Mouse (Mus musculus) embryonic facial prominence, embryonic 11.5 days (tissue): Measurements from ENCODE around the gene Nxpe3. TPM values are rescaled to one million over a fixed set of nuclear protein-coding genes. Genes with fewer than 3 reads are reported as not detected.
A peak's percentile ranks its signal among the peaks of the same experiment; 100 is the strongest.
"Not testable (repeated sequence)": the region's sequence is repeated elsewhere in the genome, so short reads cannot be mapped to it uniquely, and the experiment has no call there.

Experiments used
- ATAC-seq: fragments of 200-750 bp; cut with Nextera tagmentation; replicated peaks from 2 replicates; pipeline ENCODE4 v1.8.0; 2017; ENCODE audit warnings: low read depth; ENCODE audit not compliant: insufficient number of reproducible peaks, low FRiP score, low TSS enrichment
- DNase-seq: peaks from one replicate; pipeline ENCODE4 v3.0.0-alpha.2; 2015; ENCODE audit warnings: low spot score
- H3K27ac ChIP-seq: fragments of 300-500 bp; sonication (generic); replicated peaks from 2 replicates; pipeline ENCODE4 v1.5.1; 2014; ENCODE audit warnings: mild to moderate bottlenecking, low read depth, low read length, control low read depth
- H3K27me3 ChIP-seq: fragments of 300-500 bp; sonication (generic); 2 replicates; pipeline ENCODE4 v1.6.1; 2014; ENCODE audit warnings: mild to moderate bottlenecking, low read length, moderate library complexity, mixed read lengths; ENCODE audit not compliant: control insufficient read depth, insufficient read depth
- H3K36me3 ChIP-seq: fragments of 300-500 bp; sonication (generic); replicated peaks from 2 replicates; pipeline ENCODE4 v1.6.1; 2014; ENCODE audit warnings: low read depth, mild to moderate bottlenecking, low read length, moderate library complexity, mixed read lengths; ENCODE audit not compliant: control insufficient read depth, insufficient read depth
- H3K4me1 ChIP-seq: fragments of 300-500 bp; sonication (generic); 2 replicates; pipeline ENCODE4 v1.6.1; 2014; ENCODE audit warnings: low read length, mixed read lengths; ENCODE audit not compliant: control insufficient read depth, insufficient read depth
- H3K4me2 ChIP-seq: fragments of 300-500 bp; sonication (generic); 2 replicates; pipeline ENCODE4 v1.6.1; 2014; ENCODE audit warnings: low read depth, mild to moderate bottlenecking, control low read depth, low read length, moderate library complexity
- H3K4me3 ChIP-seq: fragments of 300-500 bp; sonication (generic); 2 replicates; pipeline ENCODE4 v1.5.1; 2014; ENCODE audit warnings: low read depth, low read length, control low read depth
- H3K9ac ChIP-seq: fragments of 300-500 bp; sonication (generic); replicated peaks from 2 replicates; pipeline ENCODE4 v1.6.1; 2014; ENCODE audit warnings: mild to moderate bottlenecking, control low read depth, low read length
- H3K9me3 ChIP-seq: fragments of 300-500 bp; sonication (generic); replicated peaks from 2 replicates; pipeline ENCODE4 v1.6.1; 2016; ENCODE audit warnings: mild to moderate bottlenecking, low read length, inconsistent platforms, mixed read lengths; ENCODE audit not compliant: control insufficient read depth
- WGBS: fragments of 180-500 bp; shearing (Covaris S2); extraction: QIAGEN DNeasy Blood & Tissue Kit; methylation state at CpG from one replicate; pipeline ENCODE4 v1.1.7; 2014; 5-methylcytosine and 5-hydroxymethylcytosine counted together
- polyA plus RNA-seq: library from polyadenylated mRNA; unstranded; fragments of >200 nt; fragmentation: Nextera tagmentation; extraction: Ambion mirVana; gene quantifications from 2 replicates; pipeline ENCODE4 v1.2.1, GENCODE M21; 2014

Nxpe3 gene
- polyA plus RNA-seq, 1 experiment from 2014 or later: 1.3 TPM

DNA sequence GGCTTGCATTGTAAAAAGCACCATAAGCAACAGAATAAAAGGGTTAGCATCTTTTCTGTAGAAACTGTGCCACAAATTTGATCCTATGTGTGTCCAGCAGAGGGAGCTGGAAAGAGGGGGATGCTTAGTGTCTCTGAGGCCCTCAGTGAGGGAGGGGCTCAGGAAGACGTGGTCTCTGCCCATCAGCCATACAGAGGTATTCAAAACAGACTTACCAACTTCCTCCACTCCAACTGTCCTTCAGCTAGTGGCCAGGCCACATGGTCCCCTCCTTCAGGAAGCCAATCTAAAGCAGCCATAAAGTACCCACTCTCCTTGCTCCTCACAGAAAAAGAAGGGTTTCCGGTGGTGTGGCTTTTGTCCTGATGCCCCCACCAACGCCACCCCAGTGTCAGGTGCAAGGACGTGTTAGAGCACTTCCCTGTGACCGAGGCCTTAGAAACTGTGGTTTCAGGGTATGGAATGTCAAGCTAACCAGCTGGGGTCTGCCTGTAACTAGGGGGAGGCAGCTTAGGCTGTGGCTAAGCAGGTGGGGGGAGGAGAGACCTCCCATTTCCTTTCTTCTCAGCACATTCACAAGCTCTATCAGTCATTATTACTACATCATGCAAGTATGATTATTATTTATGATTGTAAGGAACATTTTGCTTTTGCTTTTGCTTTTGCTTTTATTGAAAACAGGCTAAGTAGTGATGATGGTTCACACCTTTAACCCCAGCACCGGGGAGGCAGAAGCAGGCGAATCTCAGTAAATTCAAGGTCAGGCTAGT, 7.1 kb downstream of the Nxpe3 start:
- peak; percentile 17 for DNase-seq
- H3K4me3 ChIP-seq: no peak overlapping the region
- 66% methylated on average over 7 of the region's 7 CpGs for WGBS
- H3K9me3 ChIP-seq: no peaks in the 10 kb centered on the region
- no peaks in the 10 kb centered on the region for H3K36me3 ChIP-seq
- no peak overlapping the region for H3K27ac ChIP-seq
- no peak overlapping the region for H3K4me2 ChIP-seq
- H3K27me3 ChIP-seq: no peaks in the 10 kb centered on the region
- H3K9ac ChIP-seq: no peak overlapping the region
- H3K4me1 ChIP-seq: no peaks in the 10 kb centered on the region
- ATAC-seq: 0 out of 2 replicates have a peak, but pooled peaks have one; percentile 56

DNA sequence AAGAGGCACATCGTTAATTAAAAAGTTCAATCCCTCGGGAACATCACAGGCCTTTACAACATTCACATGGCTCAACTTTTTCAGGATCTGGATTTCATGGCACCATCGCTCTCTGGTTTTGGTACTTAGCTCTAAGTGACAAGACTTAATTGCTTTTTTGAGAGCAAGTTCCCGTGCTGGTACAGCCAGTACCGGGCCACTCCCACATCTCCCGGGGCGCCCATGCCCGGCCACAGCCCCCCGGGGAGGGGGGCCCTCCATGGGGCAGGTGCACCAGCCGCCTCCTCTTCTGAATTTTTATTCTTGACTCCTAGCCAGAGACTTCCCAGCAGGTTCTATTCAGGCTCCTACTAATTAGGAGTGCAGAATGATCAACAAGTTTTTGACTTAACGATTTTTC, 10.8 kb downstream of the Nxpe3 start:
- Histone ChIP-seq H3K27ac (no peak overlapping the region), H3K36me3 (no peaks in the 10 kb centered on the region), H3K9me3 (no peaks in the 10 kb centered on the region), H3K4me3 (no peak overlapping the region), H3K4me2 (no peak overlapping the region), H3K4me1 (no peaks in the 10 kb centered on the region), H3K27me3 (no peaks in the 10 kb centered on the region), H3K9ac (no peak overlapping the region)
- DNase-seq: no peak
- whole genome bisulfite sequencing: 85% methylated on average over 11 of the region's 11 CpGs
- ATAC-seq: no peak

DNA sequence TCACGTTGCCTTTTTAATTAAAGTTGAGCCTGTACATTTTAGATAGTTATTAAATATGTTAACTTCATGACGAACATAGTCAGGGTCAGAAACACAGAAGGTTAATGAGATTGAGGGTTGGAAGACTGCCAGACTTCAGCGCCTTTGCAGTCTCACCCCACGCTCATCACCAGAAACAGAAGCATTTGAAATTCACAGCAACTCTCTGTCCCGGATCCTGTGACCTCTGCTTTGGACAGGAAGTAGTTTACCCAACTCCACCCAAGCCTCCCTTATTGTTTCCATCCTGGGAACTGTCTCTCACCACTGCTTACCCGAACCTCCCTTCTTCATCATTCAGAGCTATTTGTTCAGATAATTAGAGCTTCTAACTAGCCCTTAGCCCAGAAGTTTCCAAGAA, 19.1 kb downstream of the Nxpe3 start:
- Histone ChIP-seq H3K4me2 (no peak overlapping the region), H3K36me3 (no peaks in the 10 kb centered on the region), H3K4me3 (no peak overlapping the region), H3K9me3 (no peaks in the 10 kb centered on the region), H3K27me3 (no peaks in the 10 kb centered on the region), H3K9ac (no peak overlapping the region), H3K4me1 (no peaks in the 10 kb centered on the region), H3K27ac (no peak overlapping the region)
- WGBS: 66% methylated on average over 6 of the region's 6 CpGs
- no peak for ATAC-seq
- DNase-seq: no peak

DNA sequence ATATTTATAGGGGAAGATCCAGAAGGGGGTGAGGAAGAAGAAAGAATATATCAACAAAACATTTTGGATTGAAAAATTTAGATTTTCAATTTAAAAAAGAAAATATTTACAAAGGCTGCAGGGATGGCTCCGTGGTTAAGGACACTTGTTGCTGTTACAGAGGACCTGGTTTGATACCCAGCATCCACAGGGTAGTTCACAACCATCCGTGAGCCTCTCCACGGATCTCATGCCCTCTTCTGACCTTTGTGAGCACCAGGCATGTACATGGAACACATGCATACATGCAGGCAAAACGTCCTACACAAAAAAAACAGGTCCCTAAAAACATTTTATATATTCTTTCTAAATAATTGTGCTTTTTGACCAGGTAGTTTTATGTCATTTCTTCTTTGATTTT, 31.3 kb downstream of the Nxpe3 start:
- ATAC-seq: no peak
- WGBS: 61% methylated on average over 4 of the region's 4 CpGs
- no peaks in the 10 kb centered on the region for H3K4me1 ChIP-seq

DNA sequence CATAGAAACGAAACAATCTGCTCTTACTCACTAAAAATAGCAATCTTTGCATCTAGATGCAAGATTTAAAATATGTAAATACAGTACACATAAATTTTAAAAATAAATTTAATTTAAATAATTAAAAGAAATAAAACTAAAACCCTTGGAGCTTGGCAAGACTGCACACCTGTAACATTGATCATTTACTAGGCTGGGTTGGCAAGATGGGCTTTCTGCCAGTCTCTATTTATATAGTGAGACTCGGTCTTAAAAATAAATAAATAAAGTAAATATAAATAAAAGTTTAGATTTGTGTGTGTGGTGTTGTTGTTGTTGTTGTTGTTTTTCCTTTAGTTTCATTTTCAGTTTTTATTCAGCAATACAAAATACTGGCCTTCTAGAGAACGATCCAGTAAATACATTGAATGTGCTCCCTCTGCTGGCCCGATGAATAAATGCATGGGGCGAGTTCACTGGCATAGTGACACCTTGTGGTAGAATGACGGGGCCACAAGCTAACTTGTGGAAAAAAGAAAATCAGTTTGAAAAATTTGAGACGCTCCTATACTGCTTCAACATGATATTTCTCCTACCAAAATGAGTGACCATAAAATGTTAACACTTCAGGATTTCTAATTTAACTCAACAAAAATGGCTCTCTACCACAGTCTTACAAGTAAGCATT, 31.8 kb downstream of the Nxpe3 start:
- Histone ChIP-seq H3K4me1 (no peaks in the 10 kb centered on the region), H3K4me3 (no peak overlapping the region), H3K27me3 (no peaks in the 10 kb centered on the region), H3K4me2 (no peak overlapping the region), H3K36me3 (no peaks in the 10 kb centered on the region), H3K27ac (no peak overlapping the region), H3K9me3 (no peaks in the 10 kb centered on the region), H3K9ac (no peak overlapping the region)
- WGBS: 27% methylated on average over 7 of the region's 7 CpGs
- ATAC-seq: no peak; the same call in 1 of the 2 replicates
- peak; percentile 85 for DNase-seq

More for the DNA sequence above, 31.3 kb downstream of the Nxpe3 start:
- Histone ChIP-seq H3K4me3 (no peak overlapping the region), H3K9ac (no peak overlapping the region), H3K27me3 (no peaks in the 10 kb centered on the region), H3K4me2 (no peak overlapping the region), H3K27ac (no peak overlapping the region), H3K9me3 (no peaks in the 10 kb centered on the region), H3K36me3 (no peaks in the 10 kb centered on the region)
- no peak for DNase-seq

DNA sequence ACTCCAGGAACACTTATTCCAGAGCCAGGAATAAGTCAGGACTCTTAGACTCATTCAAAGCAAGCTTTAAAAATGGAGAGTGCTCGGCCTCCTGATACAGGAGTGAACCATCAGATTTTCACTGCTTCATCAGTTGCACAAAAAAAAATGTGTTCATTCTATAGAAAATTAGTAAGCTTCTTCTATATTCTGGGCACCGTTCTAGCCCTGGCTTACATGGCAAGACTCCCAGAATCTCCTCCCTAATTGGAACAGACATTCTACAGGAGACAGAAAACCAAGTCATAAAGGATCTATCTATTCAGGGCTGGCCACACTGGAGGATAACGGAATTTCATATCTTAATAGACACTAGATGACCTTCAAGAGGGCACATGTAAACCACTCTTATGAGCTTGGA, 34.0 kb downstream of the Nxpe3 start:
- no peak for DNase-seq
- Histone ChIP-seq H3K27ac (no peak overlapping the region), H3K9ac (no peak overlapping the region), H3K27me3 (no peaks in the 10 kb centered on the region), H3K4me3 (no peak overlapping the region), H3K36me3 (no peaks in the 10 kb centered on the region), H3K4me2 (no peak overlapping the region), H3K9me3 (no peaks in the 10 kb centered on the region), H3K4me1 (no peaks in the 10 kb centered on the region)
- WGBS: 91% methylated on average over 3 of the region's 3 CpGs
- ATAC-seq: no peak

DNA sequence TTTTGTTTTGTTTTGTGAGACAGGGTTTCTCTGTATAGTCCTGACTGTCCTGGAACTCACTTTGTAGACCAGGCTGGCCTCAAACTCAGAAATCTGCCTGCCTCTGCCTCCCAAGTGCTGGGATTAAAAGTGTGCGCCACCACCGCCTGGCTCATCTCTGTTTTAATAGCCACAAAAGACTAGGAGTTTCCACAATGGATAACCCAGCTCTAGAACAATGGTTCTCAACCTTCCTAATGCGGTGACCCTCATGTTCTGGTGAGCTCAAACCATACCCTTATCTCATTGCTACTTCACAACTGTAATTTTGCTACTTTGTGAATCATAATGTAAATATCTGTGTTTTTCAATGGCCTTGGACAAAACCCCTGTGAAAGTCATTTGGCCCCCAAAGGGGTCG, 35.7 kb downstream of the Nxpe3 start:
- not testable (repeated sequence) for H3K9ac ChIP-seq

DNA sequence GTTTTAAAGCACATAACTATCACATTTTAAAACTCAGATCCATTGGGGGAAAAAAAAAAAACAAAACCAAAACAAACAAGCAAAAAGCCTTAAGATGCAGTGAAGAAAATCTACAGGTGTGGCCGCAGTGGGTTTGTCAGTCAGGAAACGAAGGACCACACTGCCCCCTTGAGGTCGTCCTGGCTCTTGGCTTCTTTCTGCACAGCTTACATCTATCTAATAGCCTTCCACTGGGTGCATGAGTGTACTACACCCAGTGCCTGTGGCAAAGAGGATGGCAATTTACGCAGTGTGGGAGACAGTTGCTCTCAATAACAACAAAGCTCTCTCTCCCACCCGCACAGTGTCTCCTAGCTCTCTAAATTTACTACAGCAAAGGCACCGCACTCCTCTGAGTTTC, 36.6 kb downstream of the Nxpe3 start:
- ATAC-seq: 0 out of 2 replicates have a peak, but pooled peaks have one; percentile 56
- H3K9ac ChIP-seq: no peak overlapping the region
- no peaks in the 10 kb centered on the region for H3K27me3 ChIP-seq
- no peaks in the 10 kb centered on the region for H3K36me3 ChIP-seq
- no peak overlapping the region for H3K4me2 ChIP-seq
- H3K27ac ChIP-seq: no peak overlapping the region
- no peaks in the 10 kb centered on the region for H3K4me1 ChIP-seq
- no peaks in the 10 kb centered on the region for H3K9me3 ChIP-seq
- DNase-seq: peak; percentile 66
- H3K4me3 ChIP-seq: no peak overlapping the region
- 66% methylated on average over 6 of the region's 6 CpGs for WGBS

More for the DNA sequence above, 35.7 kb downstream of the Nxpe3 start:
- not testable (repeated sequence) for H3K27me3 ChIP-seq, H3K36me3 ChIP-seq, H3K4me3 ChIP-seq, H3K9me3 ChIP-seq, H3K27ac ChIP-seq, H3K4me2 ChIP-seq, ATAC-seq, H3K4me1 ChIP-seq, DNase-seq
- 88% methylated on average over 4 of the region's 4 CpGs for WGBS
